Mouse (Mus musculus): Measurements from ENCODE around the gene Zdhhc21. TPM values are rescaled to one million over a fixed set of nuclear protein-coding genes. Genes with fewer than 3 reads are reported as not detected.

Gene Zdhhc21
- polyA plus RNA-seq, 1 experiment from 2014 or later: 18.2 TPM

- WGBS: 92% methylated on average over 2 of the region's 2 CpGs
- no peak overlapping the region for H3K9ac ChIP-seq (replicated peaks)
- no peak for ATAC-seq (replicated peaks)
Observed at GRCm38 (mm10) chr4:82861451-82861850, 1.7 kb upstream of the Zdhhc21 start.

DNA sequence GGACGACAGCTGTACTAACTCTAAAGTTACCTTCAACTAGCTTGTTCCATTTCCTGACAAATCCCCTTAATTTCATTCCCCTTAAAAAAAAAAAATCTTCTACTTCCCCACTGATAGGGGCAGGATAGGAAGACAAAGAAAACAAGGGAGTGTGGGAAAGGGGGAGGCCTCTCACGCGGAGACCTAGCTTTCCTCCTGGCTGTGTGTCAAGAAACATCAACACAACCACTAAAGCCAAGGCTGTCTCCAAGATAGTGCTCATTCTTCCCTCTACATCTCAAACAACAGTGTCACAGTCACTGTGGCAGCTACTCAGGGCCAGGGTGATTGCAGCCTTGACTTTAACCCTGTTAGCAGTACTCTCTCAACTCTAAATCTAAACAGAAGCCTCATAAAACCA is 808 bp upstream of the Zdhhc21 start:
- Histone ChIP-seq H3K4me2 (replicated peaks) (no peak overlapping the region), H3K4me3 (no peak overlapping the region), H3K36me3 (no peaks in the 10 kb centered on the region), H3K4me1 (peaks cover 37% of the 10 kb centered on the region), H3K27ac (replicated peaks) (peak overlapping the region; percentile 95; the same call in 1 of the 2 replicates), H3K9me3 (no peaks in the 10 kb centered on the region), H3K9ac (replicated peaks) (no peak overlapping the region), H3K27me3 (no peaks in the 10 kb centered on the region)
- 24% methylated on average over 3 of the region's 3 CpGs for WGBS
- ATAC-seq (replicated peaks): no peak

More at GRCm38 (mm10) chr4:82861451-82861850, 1.7 kb upstream of the Zdhhc21 start:
- peaks cover 35% of the 10 kb centered on the region for H3K4me1 ChIP-seq
- H3K4me3 ChIP-seq: no peak overlapping the region
- H3K27me3 ChIP-seq: no peaks in the 10 kb centered on the region
- no peaks in the 10 kb centered on the region for H3K36me3 ChIP-seq
- no peak overlapping the region for H3K4me2 ChIP-seq (replicated peaks)
- no peaks in the 10 kb centered on the region for H3K9me3 ChIP-seq
- no peak overlapping the region for H3K27ac ChIP-seq (replicated peaks)

DNA sequence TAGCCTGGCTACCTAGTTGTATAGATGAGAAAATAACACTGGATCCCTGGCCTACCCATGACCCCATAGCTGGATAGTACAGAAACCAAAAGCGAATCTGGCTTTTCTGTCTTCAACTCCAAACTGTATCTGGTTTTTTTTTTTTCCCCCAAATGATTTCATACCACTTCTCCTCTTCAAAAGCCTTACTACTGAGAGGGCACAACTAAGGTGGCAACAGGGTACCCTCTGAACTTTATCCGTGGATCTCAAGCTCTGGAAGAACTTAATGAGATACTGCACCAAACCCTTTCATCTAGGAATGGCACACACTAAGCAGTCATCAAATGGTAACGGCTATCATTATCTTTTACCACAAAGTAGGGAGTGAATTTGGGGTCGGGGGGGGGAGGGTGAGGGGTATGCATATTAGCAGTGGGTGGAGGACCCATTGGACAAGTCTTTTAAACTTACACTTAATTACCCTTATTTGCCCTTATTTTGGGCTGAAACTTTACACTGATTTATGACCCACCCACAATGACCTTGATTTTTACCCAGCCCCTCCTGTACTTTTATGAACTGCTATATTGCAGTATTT is 1.2 kb downstream of the Zdhhc21 start:
- H3K27me3 ChIP-seq: no peaks in the 10 kb centered on the region
- ATAC-seq (replicated peaks): no peak

DNA sequence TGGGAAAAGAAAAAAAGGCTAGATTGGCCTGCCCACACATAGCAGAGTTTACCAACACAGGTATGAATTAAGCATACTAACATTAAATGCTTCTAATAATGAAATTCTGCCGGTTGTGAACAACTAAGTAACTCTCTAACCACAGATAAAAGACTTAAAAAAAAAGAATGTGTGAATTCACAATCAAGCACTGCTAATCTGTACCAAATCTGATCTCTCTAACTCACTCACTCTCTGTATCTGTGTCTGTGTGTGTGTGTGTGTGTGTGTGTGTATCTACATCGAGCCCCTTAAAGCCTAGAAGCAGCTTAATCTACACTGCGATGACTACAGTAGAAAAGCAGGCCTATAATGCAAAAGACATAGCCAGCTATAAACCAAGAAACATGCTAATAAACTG is 2.8 kb downstream of the Zdhhc21 start:
- Histone ChIP-seq H3K4me3 (no peak overlapping the region), H3K36me3 (no peaks in the 10 kb centered on the region), H3K9ac (replicated peaks) (no peak overlapping the region), H3K9me3 (no peaks in the 10 kb centered on the region), H3K4me2 (replicated peaks) (no peak overlapping the region), H3K27me3 (no peaks in the 10 kb centered on the region), H3K27ac (replicated peaks) (0 out of 2 replicates have a peak overlapping the region, but pooled peaks have one; percentile 15), H3K4me1 (peaks cover 29% of the 10 kb centered on the region)
- no peak for ATAC-seq (replicated peaks)
- WGBS: 86% methylated on average over 3 of the region's 3 CpGs

More for the DNA sequence above, 1.2 kb downstream of the Zdhhc21 start:
- Histone ChIP-seq H3K4me2 (replicated peaks) (peak overlapping the region; percentile 73), H3K4me3 (peak overlapping the region; percentile 72), H3K36me3 (no peaks in the 10 kb centered on the region), H3K27ac (replicated peaks) (peak overlapping the region; percentile 95), H3K9ac (replicated peaks) (peak overlapping the region; percentile 91), H3K4me1 (peaks cover 37% of the 10 kb centered on the region), H3K9me3 (no peaks in the 10 kb centered on the region)
- 22% methylated on average over 4 of the region's 4 CpGs for WGBS

DNA sequence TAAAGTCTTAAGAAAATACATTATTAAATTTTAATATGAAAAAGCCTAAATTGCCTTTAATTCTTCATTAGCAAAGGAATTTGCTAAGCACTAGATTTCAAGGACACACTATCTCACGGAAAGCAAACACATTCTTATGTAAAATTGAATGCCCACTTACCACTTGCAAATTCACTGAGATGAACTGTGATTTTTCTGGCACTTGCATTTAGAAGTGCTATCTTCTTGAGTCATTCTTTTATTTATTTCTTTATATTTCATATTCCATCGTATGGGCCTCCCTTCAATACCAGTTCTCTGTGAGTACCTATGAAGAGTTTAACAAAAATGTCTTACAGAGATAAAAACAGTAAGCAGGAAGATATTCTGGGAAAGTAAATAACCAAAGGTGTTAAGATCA is 5.9 kb downstream of the Zdhhc21 start:
- Histone ChIP-seq H3K36me3 (0 out of 2 replicates have a peak, but pooled peaks cover 4% of the 10 kb centered on the region), H3K9me3 (no peaks in the 10 kb centered on the region), H3K9ac (replicated peaks) (no peak overlapping the region), H3K27ac (replicated peaks) (no peak overlapping the region), H3K4me2 (replicated peaks) (no peak overlapping the region), H3K4me3 (no peak overlapping the region), H3K27me3 (no peaks in the 10 kb centered on the region), H3K4me1 (peaks cover 20% of the 10 kb centered on the region)
- ATAC-seq (replicated peaks): no peak
- WGBS: 75% methylated on average over 2 of the region's 2 CpGs

DNA sequence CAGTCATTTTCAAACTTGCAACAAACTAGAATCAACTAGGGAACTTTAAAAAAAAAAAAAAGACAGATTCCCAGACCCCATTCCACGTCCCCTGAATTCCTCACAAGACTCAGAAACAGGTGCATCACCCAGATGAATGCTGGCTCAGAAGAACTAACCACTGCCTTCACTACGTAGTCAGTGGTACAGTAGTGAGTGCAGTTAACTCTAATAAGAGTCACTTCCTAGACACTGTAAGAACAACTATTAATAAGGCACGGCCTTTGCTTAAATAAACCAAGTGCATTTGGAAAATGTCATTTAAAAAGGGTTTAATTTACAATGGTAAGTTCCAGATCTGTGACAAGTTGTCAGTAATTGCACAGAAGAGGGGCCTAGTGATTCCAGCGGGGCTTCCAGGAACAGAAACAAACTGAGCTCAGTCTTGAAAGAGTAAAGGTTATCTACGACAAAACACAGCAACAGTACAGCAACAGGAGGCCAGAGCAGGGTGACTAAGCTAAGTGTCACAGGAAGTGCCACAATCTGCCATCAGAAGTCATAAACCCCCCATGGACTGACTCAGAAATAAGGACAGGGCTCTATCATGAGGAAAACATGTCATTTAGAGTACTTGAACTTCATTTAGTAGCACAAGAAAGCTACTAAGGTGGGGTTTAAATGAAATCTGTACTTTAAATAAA is 11.1 kb downstream of the Zdhhc21 start:
- H3K36me3 ChIP-seq: peaks cover 11% of the 10 kb centered on the region; the same call in 1 of the 2 replicates
- no peak for ATAC-seq (replicated peaks)
- H3K27me3 ChIP-seq: no peaks in the 10 kb centered on the region
- no peak overlapping the region for H3K4me2 ChIP-seq (replicated peaks)
- H3K9me3 ChIP-seq: no peaks in the 10 kb centered on the region
- H3K4me3 ChIP-seq: no peak overlapping the region
- WGBS: 50% methylated on average over 5 of the region's 5 CpGs
- H3K4me1 ChIP-seq: no peaks in the 10 kb centered on the region
- H3K27ac ChIP-seq (replicated peaks): no peak overlapping the region
- no peak overlapping the region for H3K9ac ChIP-seq (replicated peaks)

DNA sequence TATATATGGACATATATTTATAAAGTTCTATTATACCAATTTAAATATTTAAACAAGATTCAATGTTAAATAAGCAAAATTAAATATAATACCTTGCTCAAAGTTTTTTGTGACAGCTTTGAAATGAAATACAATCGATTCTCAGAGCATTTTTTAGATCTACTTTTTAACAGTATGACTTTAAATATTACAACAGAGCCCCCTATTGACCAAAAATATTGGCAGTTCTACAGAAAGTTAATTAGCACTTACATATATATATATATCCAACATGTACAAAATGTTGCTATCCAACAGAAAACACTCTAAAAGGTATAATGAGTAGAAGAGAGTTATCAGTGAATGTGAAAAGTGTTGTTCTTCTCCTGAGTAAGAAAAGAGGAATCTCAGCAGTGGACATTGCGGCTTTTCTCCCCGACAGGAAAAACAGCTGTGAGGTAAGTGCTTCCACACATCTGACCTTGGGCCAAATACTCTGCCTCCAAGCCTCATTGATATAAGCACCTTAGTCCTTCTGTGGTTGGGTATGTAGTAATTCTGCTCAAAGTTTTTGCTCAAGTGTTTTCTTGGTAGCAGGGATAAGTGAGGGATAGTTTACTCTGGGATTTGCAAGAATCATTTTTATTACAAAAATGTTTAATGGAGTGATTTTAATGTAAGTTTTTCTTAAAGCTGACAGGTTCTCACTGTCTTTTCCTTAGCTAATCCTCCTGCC is 22.1 kb downstream of the Zdhhc21 start:
- no peak for ATAC-seq (replicated peaks)
- Histone ChIP-seq H3K4me3 (no peak overlapping the region), H3K4me2 (replicated peaks) (no peak overlapping the region), H3K4me1 (no peaks in the 10 kb centered on the region), H3K36me3 (peaks cover 18% of the 10 kb centered on the region; the same call in 1 of the 2 replicates), H3K9me3 (no peaks in the 10 kb centered on the region), H3K9ac (replicated peaks) (no peak overlapping the region), H3K27ac (replicated peaks) (no peak overlapping the region), H3K27me3 (no peaks in the 10 kb centered on the region)
- 64% methylated on average over 3 of the region's 3 CpGs for WGBS

DNA sequence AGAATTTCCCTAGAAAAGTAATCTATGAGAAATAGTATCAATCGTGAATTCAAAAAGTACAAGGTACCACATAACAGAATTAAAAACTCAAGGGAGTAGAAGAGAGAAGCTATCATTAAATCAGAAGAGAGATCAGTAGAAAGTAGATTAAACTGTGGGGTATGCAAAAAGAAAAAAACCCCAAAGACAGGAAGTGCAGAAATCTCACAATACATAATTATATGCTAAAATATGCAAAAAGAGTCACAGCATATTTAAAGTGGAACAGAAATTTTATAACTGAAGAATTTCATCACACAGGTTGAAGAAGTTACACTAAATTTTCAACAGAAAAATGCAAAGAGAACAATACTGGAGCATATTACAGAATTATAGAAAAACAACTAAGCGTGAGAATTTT is 28.6 kb downstream of the Zdhhc21 start:
- Histone ChIP-seq H3K27me3 (no peaks in the 10 kb centered on the region), H3K27ac (replicated peaks) (no peak overlapping the region), H3K4me2 (replicated peaks) (no peak overlapping the region), H3K4me3 (no peak overlapping the region), H3K9ac (replicated peaks) (no peak overlapping the region), H3K4me1 (0 out of 2 replicates have a peak, but pooled peaks cover 6% of the 10 kb centered on the region), H3K36me3 (peaks cover 7% of the 10 kb centered on the region; the same call in 1 of the 2 replicates), H3K9me3 (no peaks in the 10 kb centered on the region)
- ATAC-seq (replicated peaks): no peak
- 98% methylated on average over 2 of the region's 2 CpGs for WGBS

- Histone ChIP-seq H3K4me2 (replicated peaks) (no peak overlapping the region), H3K27me3 (no peaks in the 10 kb centered on the region), H3K4me3 (no peak overlapping the region), H3K27ac (replicated peaks) (no peak overlapping the region), H3K36me3 (no peaks in the 10 kb centered on the region), H3K4me1 (0 out of 2 replicates have a peak, but pooled peaks cover 6% of the 10 kb centered on the region), H3K9me3 (no peaks in the 10 kb centered on the region), H3K9ac (replicated peaks) (no peak overlapping the region)
- WGBS: 60% methylated on average over 5 of the region's 5 CpGs
- no peak for ATAC-seq (replicated peaks)
Observed at GRCm38 (mm10) chr4:82829429-82829828, 30.3 kb downstream of the Zdhhc21 start.

DNA sequence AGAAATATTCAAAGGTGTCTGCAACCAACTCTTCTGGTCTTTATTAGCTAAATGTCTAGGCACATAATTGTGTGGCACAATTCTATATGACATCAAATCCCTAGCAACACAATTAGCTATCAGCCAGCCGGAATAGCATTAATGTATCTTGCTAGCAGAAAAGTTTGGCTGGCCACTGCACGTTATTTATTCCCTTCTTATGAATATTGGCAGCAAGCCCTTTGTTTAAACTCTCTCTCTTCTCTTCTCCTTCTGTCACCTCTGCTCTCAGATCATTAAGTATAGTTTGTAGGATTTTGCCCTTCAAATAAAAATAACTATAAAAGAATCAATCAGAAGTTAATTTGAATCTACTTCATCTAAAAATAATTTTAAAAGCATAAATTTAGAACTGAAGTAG is 32.8 kb downstream of the Zdhhc21 start:
- no peak overlapping the region for H3K9ac ChIP-seq (replicated peaks)
- 0 out of 2 replicates have a peak, but pooled peaks cover 6% of the 10 kb centered on the region for H3K4me1 ChIP-seq
- ATAC-seq (replicated peaks): no peak
- no peak overlapping the region for H3K27ac ChIP-seq (replicated peaks)
- no peak overlapping the region for H3K4me2 ChIP-seq (replicated peaks)
- 26% methylated on average over 2 of the region's 2 CpGs for WGBS
- H3K4me3 ChIP-seq: no peak overlapping the region
- no peaks in the 10 kb centered on the region for H3K9me3 ChIP-seq
- H3K36me3 ChIP-seq: no peaks in the 10 kb centered on the region
- H3K27me3 ChIP-seq: no peaks in the 10 kb centered on the region

DNA sequence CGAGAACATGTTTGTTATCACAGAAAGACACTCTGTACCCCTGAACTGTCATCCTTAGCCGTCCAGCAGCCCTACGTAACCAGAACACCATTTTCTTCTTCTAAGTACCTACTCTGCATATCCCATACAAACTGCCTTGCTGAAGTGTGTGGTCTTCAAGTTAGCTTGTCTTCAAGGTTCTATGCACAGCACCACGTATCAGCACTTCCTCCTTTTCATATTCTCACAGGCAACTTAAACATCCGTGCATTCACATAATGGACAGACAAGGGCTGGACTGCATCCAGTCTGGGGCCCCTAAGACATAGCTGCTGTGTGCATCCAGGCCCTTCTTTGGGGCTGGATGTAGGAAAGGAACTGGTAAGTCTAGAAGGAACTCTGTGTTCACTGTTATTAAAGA is 41.9 kb downstream of the Zdhhc21 start:
- Histone ChIP-seq H3K36me3 (no peaks in the 10 kb centered on the region), H3K27ac (replicated peaks) (no peak overlapping the region), H3K9me3 (no peaks in the 10 kb centered on the region), H3K4me3 (no peak overlapping the region), H3K27me3 (no peaks in the 10 kb centered on the region), H3K4me2 (replicated peaks) (no peak overlapping the region), H3K9ac (replicated peaks) (no peak overlapping the region), H3K4me1 (no peaks in the 10 kb centered on the region)
- WGBS: 88% methylated on average over 5 of the region's 5 CpGs
- ATAC-seq (replicated peaks): no peak

DNA sequence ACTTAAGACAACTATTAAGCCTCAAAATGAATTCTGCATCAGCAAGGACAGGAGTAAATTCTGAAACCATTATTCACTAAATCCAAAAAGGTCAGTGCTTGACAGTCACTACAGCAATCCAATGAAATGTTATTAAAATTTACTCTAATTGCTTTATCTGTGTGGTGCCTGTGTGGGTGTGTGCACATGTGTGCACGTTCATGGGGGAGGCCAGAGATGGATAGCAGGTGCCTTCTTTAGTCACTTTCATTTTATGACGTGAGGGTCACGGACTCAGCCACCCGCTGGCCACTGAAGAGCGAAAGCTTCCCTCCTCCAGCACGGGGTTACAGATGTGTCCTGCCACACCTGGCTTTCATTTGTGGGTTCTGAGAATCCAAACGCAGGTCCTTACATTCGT is 43.4 kb downstream of the Zdhhc21 start:
- Histone ChIP-seq H3K9ac (replicated peaks) (no peak overlapping the region), H3K4me3 (no peak overlapping the region), H3K36me3 (no peaks in the 10 kb centered on the region), H3K9me3 (no peaks in the 10 kb centered on the region), H3K4me2 (replicated peaks) (no peak overlapping the region), H3K27me3 (no peaks in the 10 kb centered on the region), H3K27ac (replicated peaks) (no peak overlapping the region), H3K4me1 (no peaks in the 10 kb centered on the region)
- WGBS: 94% methylated on average over 8 of the region's 8 CpGs
- no peak for ATAC-seq (replicated peaks)

Measured in forebrain, embryonic 15.5 days (tissue).